Mouse (Mus musculus) gastrocnemius, adult 18-20 months (tissue): ENCODE measurements around the gene Gm27021. TPM values are rescaled to one million over a fixed set of nuclear protein-coding genes. Genes with fewer than 3 reads are reported as not detected.

Experiments used
- DNase-seq: peaks from one replicate; pipeline ENCODE4 v3.0.0; 2021; ENCODE audit warnings: low spot score
- long read RNA-seq, 2 experiments: library from polyadenylated mRNA; stranded (forward); transcript quantifications; one replicate each; pipeline ENCODE4 v2.0.0; 2021
- total RNA-seq, 2 experiments: library from RNA; stranded (reverse); gene quantifications; 2 replicates each; pipeline ENCODE4 v1.2.3; 2021

The Gm27021 gene
- not detected for total RNA-seq
- long read RNA-seq, experiment 1: 0 reads
- long read RNA-seq, experiment 2: 0 reads

- DNase-seq: peak; percentile 91
These were observed at the start of gene Gm27021, which contains the start of gene Cox4i1 for GRCm38 (mm10) chr8:120667561-120668373. Gm27021 (minus strand) TSS chr8:120668079. Cox4i1 (plus strand) TSS chr8:120668222.

- no peak for DNase-seq
These were observed 48.3 kb upstream of the Gm27021 start for GRCm38 (mm10) chr8:120715996-120716680.

GRCm38 (mm10) chr8:120715200-120715599 is 47.3 kb upstream of the Gm27021 start:
- no peak for DNase-seq

- DNase-seq: no peak
These were observed 41.3 kb upstream of the Gm27021 start for GRCm38 (mm10) chr8:120709176-120709575.

GRCm38 (mm10) chr8:120706193-120706592 is 38.3 kb upstream of the Gm27021 start:
- no peak for DNase-seq

- DNase-seq: no peak
These were observed 37.3 kb upstream of the Gm27021 start for GRCm38 (mm10) chr8:120705163-120705562.

GRCm38 (mm10) chr8:120704203-120704602 is 36.3 kb upstream of the Gm27021 start:
- peak; percentile 49 for DNase-seq

GRCm38 (mm10) chr8:120701758-120702465 is 34.0 kb upstream of the Gm27021 start:
- no peak for DNase-seq

- DNase-seq: no peak
These were observed 32.2 kb upstream of the Gm27021 start for GRCm38 (mm10) chr8:120700053-120700452.

- DNase-seq: no peak
These were observed 31.7 kb upstream of the Gm27021 start for GRCm38 (mm10) chr8:120699565-120699964.

- DNase-seq: no peak
These were observed 31.2 kb upstream of the Gm27021 start for GRCm38 (mm10) chr8:120699079-120699478.

- DNase-seq: no peak
These were observed 30.5 kb upstream of the Gm27021 start for GRCm38 (mm10) chr8:120698426-120698825.

- no peak for DNase-seq
These were observed 30.0 kb upstream of the Gm27021 start for GRCm38 (mm10) chr8:120697979-120698272.

GRCm38 (mm10) chr8:120697154-120697978 is 29.5 kb upstream of the Gm27021 start:
- DNase-seq: no peak

GRCm38 (mm10) chr8:120696401-120697153 is 28.7 kb upstream of the Gm27021 start:
- DNase-seq: no peak

GRCm38 (mm10) chr8:120693861-120694493 is 26.1 kb upstream of the Gm27021 start:
- peak; percentile 70 for DNase-seq

GRCm38 (mm10) chr8:120692934-120693333 is 25.1 kb upstream of the Gm27021 start:
- no peak for DNase-seq

GRCm38 (mm10) chr8:120688511-120688910 is 20.6 kb upstream of the Gm27021 start:
- no peak for DNase-seq

GRCm38 (mm10) chr8:120687786-120688185 is 19.9 kb upstream of the Gm27021 start:
- peak; percentile 47 for DNase-seq

GRCm38 (mm10) chr8:120686576-120686975 is 18.7 kb upstream of the Gm27021 start:
- DNase-seq: no peak
